Mouse (Mus musculus) megakaryocyte, embryonic 14.5 days (primary cell): ENCODE measurements around the gene Eml3.

ENCODE experiments used
- FLI1 ChIP-seq: IDR thresholded peaks from 2 replicates; pipeline ENCODE4 v1.6.1; 2012; ENCODE audit warnings: low read length, inconsistent platforms, mixed read lengths
- GATA1 ChIP-seq: IDR thresholded peaks from 3 replicates; pipeline ENCODE4 v1.6.1; 2012; ENCODE audit warnings: mixed read lengths, low read length, inconsistent platforms, borderline replicate concordance

GRCm38 (mm10) chr19:8967373-8967743 is 38.0 kb downstream of the Eml3 start:
- TF ChIP-seq GATA1: no peak
- TF ChIP-seq FLI1: no peak
